Mouse (Mus musculus) gastrocnemius, adult 2 months (tissue): ENCODE measurements at regions not wholly inside any gene's neighbourhood (a gene's known extent, or its start where the extent isn't known, plus 50 kb on each side); places are given as distances from the start of the nearest gene placed in this dataset.

Experiments used
- DNase-seq: peaks from one replicate; pipeline ENCODE4 v3.0.0; 2022
- H3K27ac ChIP-seq: fragments of 200-600 bp; 2 replicates; pipeline ENCODE4 v1.8.1; 2022; ENCODE audit warnings: mild to moderate bottlenecking
- H3K4me3 ChIP-seq: fragments of 200-600 bp; 2 replicates; pipeline ENCODE4 v1.8.1; 2022; ENCODE audit warnings: mild to moderate bottlenecking, moderate library complexity
- CTCF ChIP-seq: fragments of 200-600 bp; IDR thresholded peaks from 2 replicates; pipeline ENCODE4 v1.8.1; 2022; ENCODE audit warnings: antibody characterized with exemption, mild to moderate bottlenecking, moderate library complexity
- intact Hi-C: fragments of 180-260 bp; cut with DNase I; formaldehyde crosslinking; loops from one replicate; pipeline ENCODE4 v1.15.1; 2025

GRCm38 (mm10) chr8:35877581-35877980 lies 112.0 kb downstream of the Gm19410 start:
- intact Hi-C loops: no loop called here
- no peak for DNase-seq
- Histone ChIP-seq H3K27ac (peak overlapping the region; percentile 56), H3K4me3 (no peak overlapping the region)
- no peak for TF ChIP-seq CTCF

GRCm38 (mm10) chr8:35881810-35882209 lies 116.2 kb downstream of the Gm19410 start:
- DNase-seq: peak; percentile 36
- Histone ChIP-seq H3K4me3 (no peak overlapping the region), H3K27ac (peak overlapping the region; percentile 73)
- intact Hi-C loops: loop anchor here (5.0 kb wide), 1 partner anchor 40 kb away; no protein-coding TSS in a partner anchor
- TF ChIP-seq CTCF: no peak

- Histone ChIP-seq H3K27ac (peak overlapping the region; percentile 76), H3K4me3 (peak overlapping the region; percentile 37)
- intact Hi-C loops: loop anchor here (5.0 kb wide), 1 partner anchor 39 kb away; no protein-coding TSS in a partner anchor
- no peak for TF ChIP-seq CTCF
- peak; percentile 65 for DNase-seq
Measured at GRCm38 (mm10) chr8:35882638-35883455, 117.3 kb downstream of the Gm19410 start.

GRCm38 (mm10) chr8:35883456-35883780 lies 117.8 kb downstream of the Gm19410 start:
- TF ChIP-seq CTCF: no peak
- intact Hi-C loops: loop anchor here (5.0 kb wide), 1 partner anchor 39 kb away; no protein-coding TSS in a partner anchor

GRCm38 (mm10) chr8:35884545-35884944 lies 119.0 kb downstream of the Gm19410 start:
- intact Hi-C loops: loop anchor here (5.0 kb wide), 1 partner anchor 38 kb away; no protein-coding TSS in a partner anchor
- no peak overlapping the region for H3K4me3 ChIP-seq
- no peak for TF ChIP-seq CTCF
- no peak for DNase-seq
- peak overlapping the region; percentile 76 for H3K27ac ChIP-seq

More at GRCm38 (mm10) chr8:35883456-35883780, 117.8 kb downstream of the Gm19410 start:
- Histone ChIP-seq H3K27ac (peak overlapping the region; percentile 76), H3K4me3 (no peak overlapping the region)
- DNase-seq: no peak

GRCm38 (mm10) chr8:35890083-35890482 lies 124.5 kb downstream of the Gm19410 start:
- no peak for TF ChIP-seq CTCF
- DNase-seq: no peak
- intact Hi-C loops: no loop called here

GRCm38 (mm10) chr8:35891769-35892168 lies 126.2 kb downstream of the Gm19410 start:
- peak; percentile 50 for DNase-seq
- Histone ChIP-seq H3K27ac (no peak overlapping the region), H3K4me3 (no peak overlapping the region)
- intact Hi-C loops: no loop called here
- no peak for TF ChIP-seq CTCF

More at GRCm38 (mm10) chr8:35890083-35890482, 124.5 kb downstream of the Gm19410 start:
- no peak overlapping the region for H3K27ac ChIP-seq
- H3K4me3 ChIP-seq: no peak overlapping the region

- Histone ChIP-seq H3K4me3 (no peak overlapping the region), H3K27ac (no peak overlapping the region)
- intact Hi-C loops: no loop called here
- DNase-seq: no peak
- TF ChIP-seq CTCF: no peak
Measured at GRCm38 (mm10) chr8:35898493-35898892, 132.9 kb downstream of the Gm19410 start.

- no peak overlapping the region for H3K4me3 ChIP-seq
- no peak overlapping the region for H3K27ac ChIP-seq
- intact Hi-C loops: no loop called here
- no peak for DNase-seq
- TF ChIP-seq CTCF: no peak
Measured at GRCm38 (mm10) chr8:35901490-35901889, 135.9 kb downstream of the Gm19410 start.

- DNase-seq: no peak
- no peak for TF ChIP-seq CTCF
- no peak overlapping the region; the same call in 1 of the 2 replicates for H3K27ac ChIP-seq
- no peak overlapping the region for H3K4me3 ChIP-seq
- intact Hi-C loops: no loop called here
Measured at GRCm38 (mm10) chr8:35904711-35905450, 139.3 kb downstream of the Gm19410 start.

- no peak for DNase-seq
- no peak overlapping the region for H3K4me3 ChIP-seq
- no peak for TF ChIP-seq CTCF
- intact Hi-C loops: no loop called here
- no peak overlapping the region for H3K27ac ChIP-seq
Measured at GRCm38 (mm10) chr8:35907998-35908397, 142.4 kb downstream of the Gm19410 start.

- no peak for DNase-seq
- intact Hi-C loops: no loop called here
- TF ChIP-seq CTCF: no peak
- no peak overlapping the region for H3K4me3 ChIP-seq
- H3K27ac ChIP-seq: 0 out of 2 replicates have a peak overlapping the region, but pooled peaks have one; percentile 20
Measured at GRCm38 (mm10) chr8:35912264-35912663, 146.7 kb downstream of the Gm19410 start.

GRCm38 (mm10) chr8:35915878-35916518 lies 150.4 kb downstream of the Gm19410 start:
- no peak for DNase-seq
- H3K27ac ChIP-seq: no peak overlapping the region
- no peak for TF ChIP-seq CTCF
- no peak overlapping the region for H3K4me3 ChIP-seq
- intact Hi-C loops: no loop called here
